Mouse (Mus musculus) hindbrain, embryonic 16.5 days (tissue): ENCODE results near the gene Acadm. TPM values are rescaled to one million over a fixed set of nuclear protein-coding genes. Genes with fewer than 3 reads are reported as not detected.

Experiments
- ATAC-seq: fragments of 200-750 bp; cut with Nextera tagmentation; 2 replicates; pipeline ENCODE4 v1.8.0; 2017; ENCODE audit warnings: moderate TSS enrichment, moderate library complexity
- H3K27ac ChIP-seq: fragments of 300-500 bp; sonication (generic); 2 replicates; pipeline ENCODE4 v1.5.1; 2014; ENCODE audit warnings: low read depth, mild to moderate bottlenecking, control low read depth, low read length, moderate library complexity
- H3K27me3 ChIP-seq: fragments of 300-500 bp; sonication (generic); replicated peaks from 2 replicates; pipeline ENCODE4 v1.6.1; 2014; ENCODE audit warnings: low read length; ENCODE audit not compliant: control insufficient read depth, insufficient read depth
- H3K36me3 ChIP-seq: fragments of 300-500 bp; sonication (generic); 2 replicates; pipeline ENCODE4 v1.6.1; 2014; ENCODE audit warnings: mild to moderate bottlenecking, low read length, moderate library complexity, mixed read lengths; ENCODE audit not compliant: control insufficient read depth, insufficient read depth
- H3K4me1 ChIP-seq: fragments of 300-500 bp; sonication (generic); 2 replicates; pipeline ENCODE4 v1.6.1; 2014; ENCODE audit warnings: low read depth, low read length; ENCODE audit not compliant: control insufficient read depth, insufficient read depth
- H3K4me2 ChIP-seq: fragments of 300-500 bp; sonication (generic); 2 replicates; pipeline ENCODE4 v1.6.1; 2014; ENCODE audit warnings: mild to moderate bottlenecking, low read length, control low read depth, moderate library complexity
- H3K4me3 ChIP-seq: fragments of 300-500 bp; sonication (generic); 2 replicates; pipeline ENCODE4 v1.5.1; 2014; ENCODE audit warnings: mild to moderate bottlenecking, low read length, control low read depth, moderate library complexity
- H3K9ac ChIP-seq: fragments of 300-500 bp; sonication (generic); 2 replicates; pipeline ENCODE4 v1.6.1; 2014; ENCODE audit warnings: low read depth, mild to moderate bottlenecking, control low read depth, low read length, moderate library complexity
- H3K9me3 ChIP-seq: fragments of 300-500 bp; sonication (generic); 2 replicates; pipeline ENCODE4 v1.6.1; 2014; ENCODE audit warnings: mild to moderate bottlenecking, low read length, moderate library complexity; ENCODE audit not compliant: control insufficient read depth
- WGBS: fragments of 180-500 bp; shearing (Covaris S2); extraction: QIAGEN DNeasy Blood & Tissue Kit; methylation state at CpG from one replicate; pipeline ENCODE4 v1.1.7; 2014; 5-methylcytosine and 5-hydroxymethylcytosine counted together
- polyA plus RNA-seq: library from polyadenylated mRNA; unstranded; fragments of >200 nt; fragmentation: Nextera tagmentation; extraction: Ambion mirVana; gene quantifications from 2 replicates; pipeline ENCODE4 v1.2.1, GENCODE M21; 2015

Gene Acadm
- polyA plus RNA-seq, 1 experiment from 2014 or later, result 69.1 TPM

DNA sequence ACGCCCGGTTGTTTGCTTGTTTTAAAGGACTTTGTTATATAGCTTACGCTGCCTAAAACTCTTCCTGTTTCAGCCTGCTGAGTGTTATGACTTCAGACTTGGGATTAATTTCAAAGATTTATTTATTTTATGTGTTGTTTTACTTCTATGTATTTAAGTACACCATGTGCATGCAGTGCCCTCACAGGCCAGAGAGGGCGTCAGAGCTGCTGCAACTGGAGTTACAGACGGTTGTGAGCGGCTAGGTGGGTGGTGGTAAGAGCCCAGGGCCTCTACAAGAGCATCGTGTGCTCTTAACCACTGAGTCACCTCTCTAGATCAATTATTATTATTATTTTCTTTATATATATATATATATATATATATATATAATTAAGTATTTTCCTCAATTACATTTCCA, 18.1 kb downstream of the Acadm start:
- H3K9me3 ChIP-seq, result no peaks in the 10 kb centered on the region
- peaks cover 11% of the 10 kb centered on the region for H3K36me3 ChIP-seq
- no peaks in the 10 kb centered on the region for H3K4me1 ChIP-seq
- no peak overlapping the region for H3K27ac ChIP-seq
- H3K4me3 ChIP-seq, result no peak overlapping the region
- no peak for ATAC-seq
- no peaks in the 10 kb centered on the region for H3K27me3 ChIP-seq
- WGBS, result 93% methylated on average over 7 of the region's 7 CpGs
- H3K4me2 ChIP-seq, result no peak overlapping the region
- H3K9ac ChIP-seq, result no peak overlapping the region

- Histone ChIP-seq H3K27me3 (no peaks in the 10 kb centered on the region), H3K27ac (no peak overlapping the region), H3K4me1 (no peaks in the 10 kb centered on the region), H3K4me3 (no peak overlapping the region), H3K9ac (no peak overlapping the region), H3K9me3 (no peaks in the 10 kb centered on the region), H3K36me3 (0 out of 2 replicates have a peak, but pooled peaks cover 4% of the 10 kb centered on the region), H3K4me2 (no peak overlapping the region)
- ATAC-seq, result no peak
- 98% methylated on average over 10 of the region's 10 CpGs for WGBS
Measured at GRCm38 (mm10) chr3:153921147-153921910, 23.1 kb downstream of the Acadm start.

GRCm38 (mm10) chr3:153917200-153917599, 27.2 kb downstream of the Acadm start:
- Histone ChIP-seq H3K36me3 (no peaks in the 10 kb centered on the region), H3K4me1 (peaks cover 4% of the 10 kb centered on the region), H3K4me2 (no peak overlapping the region), H3K4me3 (no peak overlapping the region), H3K27me3 (no peaks in the 10 kb centered on the region), H3K9me3 (no peaks in the 10 kb centered on the region), H3K27ac (no peak overlapping the region), H3K9ac (no peak overlapping the region)
- no peak for ATAC-seq
- 0% methylated on average over 1 of the region's 1 CpGs for WGBS

DNA sequence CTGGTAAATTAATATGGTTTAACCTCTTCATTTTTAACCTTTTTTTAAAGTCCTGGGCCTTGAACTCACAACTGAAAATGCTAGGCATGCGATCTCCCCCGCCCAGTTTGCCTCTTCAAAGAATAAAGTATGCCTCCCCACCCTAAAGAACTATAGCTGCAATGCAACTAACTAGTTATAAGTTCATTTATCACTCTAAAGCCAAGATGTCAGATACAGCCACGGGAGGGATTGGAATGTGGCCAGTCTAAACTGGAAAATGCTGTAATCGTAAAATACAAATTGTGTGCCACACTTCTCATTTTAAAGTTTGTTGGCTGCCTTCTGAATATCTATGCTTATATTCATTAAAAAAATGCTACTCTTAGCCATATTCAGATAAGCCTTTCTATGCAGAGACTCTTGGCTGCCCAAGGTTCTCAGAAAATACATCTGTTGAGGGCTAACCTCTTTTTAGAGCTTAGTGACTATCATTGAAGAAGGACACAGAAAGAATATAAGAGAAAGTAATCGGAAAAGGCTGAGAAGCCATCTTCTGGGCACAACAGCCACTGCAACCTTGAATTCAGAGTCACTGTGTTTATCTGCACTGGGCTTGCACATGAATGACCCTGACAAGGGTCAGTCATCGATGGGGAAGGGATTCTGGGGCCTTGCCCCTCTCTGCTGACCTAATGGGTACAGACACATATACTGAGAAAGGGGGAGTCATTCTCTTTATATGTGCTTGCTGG, 30.8 kb downstream of the Acadm start:
- 43% methylated on average over 6 of the region's 6 CpGs for WGBS
- peaks cover 25% of the 10 kb centered on the region for H3K4me1 ChIP-seq
- H3K36me3 ChIP-seq, result peaks cover 14% of the 10 kb centered on the region
- H3K4me3 ChIP-seq, result peak overlapping the region; percentile 55
- H3K27me3 ChIP-seq, result no peaks in the 10 kb centered on the region
- H3K9ac ChIP-seq, result peak overlapping the region; percentile 71
- H3K4me2 ChIP-seq, result peak overlapping the region; percentile 91
- H3K27ac ChIP-seq, result peak overlapping the region; percentile 92
- H3K9me3 ChIP-seq, result no peaks in the 10 kb centered on the region
- no peak for ATAC-seq

- H3K4me3 ChIP-seq, result peak within 1 kb of the TSS; percentile 55
- no peaks in the 10 kb centered on the region for H3K9me3 ChIP-seq
- peak within 1 kb of the TSS; percentile 74 for H3K9ac ChIP-seq
- peak; percentile 98 for ATAC-seq
- 1% methylated on average over 63 of the region's 65 CpGs for WGBS
- H3K27ac ChIP-seq, result peak within 1 kb of the TSS; percentile 92
- H3K27me3 ChIP-seq, result no peaks in the 10 kb centered on the region
- H3K36me3 ChIP-seq, result peaks cover 20% of the 10 kb centered on the region
- peak within 1 kb of the TSS; percentile 91 for H3K4me2 ChIP-seq
- peaks cover 29% of the 10 kb centered on the region for H3K4me1 ChIP-seq
Measured at GRCm38 (mm10) chr3:153912546-153913509, 31.6 kb downstream of the Acadm start, which contains the start of gene Rabggtb. Gene Rabggtb (minus strand): TSS chr3:153913009.

- Histone ChIP-seq H3K36me3 (peaks cover 21% of the 10 kb centered on the region), H3K27ac (peak overlapping the region; percentile 92; the same call in 1 of the 2 replicates), H3K4me2 (peak overlapping the region; percentile 91), H3K4me3 (peak overlapping the region; percentile 55), H3K27me3 (no peaks in the 10 kb centered on the region), H3K9ac (peak overlapping the region; percentile 74), H3K4me1 (peaks cover 29% of the 10 kb centered on the region), H3K9me3 (no peaks in the 10 kb centered on the region)
- no peak for ATAC-seq
- 4% methylated on average over 12 of the region's 12 CpGs for WGBS
Measured at GRCm38 (mm10) chr3:153911882-153912440, 32.5 kb downstream of the Acadm start.

GRCm38 (mm10) chr3:153911197-153911881, 33.1 kb downstream of the Acadm start:
- Histone ChIP-seq H3K27me3 (no peaks in the 10 kb centered on the region), H3K9ac (peak overlapping the region; percentile 74; the same call in 1 of the 2 replicates), H3K4me2 (peak overlapping the region; percentile 91), H3K4me1 (peaks cover 29% of the 10 kb centered on the region), H3K36me3 (peaks cover 27% of the 10 kb centered on the region), H3K9me3 (no peaks in the 10 kb centered on the region), H3K27ac (0 out of 2 replicates have a peak overlapping the region, but pooled peaks have one; percentile 25), H3K4me3 (peak overlapping the region; percentile 55)
- ATAC-seq, result no peak
- 49% methylated on average over 8 of the region's 8 CpGs for WGBS

DNA sequence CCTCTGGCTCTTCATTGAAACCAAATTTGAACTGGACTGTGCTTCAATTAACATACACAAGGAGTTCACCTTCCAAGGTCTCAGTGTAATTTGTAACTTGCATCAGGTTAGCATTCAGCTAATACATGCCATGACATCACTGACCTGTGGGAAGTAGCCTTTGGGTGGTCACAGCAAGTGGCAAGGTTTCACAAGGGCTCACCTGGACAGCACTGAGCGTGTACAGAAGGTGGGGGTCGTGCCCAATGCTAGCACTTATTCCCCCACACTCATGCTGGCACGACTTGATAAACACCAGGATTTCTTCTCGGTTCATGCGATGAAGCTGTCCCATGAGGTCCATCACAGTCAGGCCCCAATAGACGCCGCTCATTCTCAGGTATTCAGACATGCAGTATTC, 33.9 kb downstream of the Acadm start:
- H3K9me3 ChIP-seq, result no peaks in the 10 kb centered on the region
- 69% methylated on average over 7 of the region's 7 CpGs for WGBS
- no peak overlapping the region for H3K9ac ChIP-seq
- peak overlapping the region; percentile 91; the same call in 1 of the 2 replicates for H3K4me2 ChIP-seq
- peaks cover 36% of the 10 kb centered on the region for H3K36me3 ChIP-seq
- no peak overlapping the region for H3K4me3 ChIP-seq
- no peaks in the 10 kb centered on the region for H3K27me3 ChIP-seq
- ATAC-seq, result no peak
- peaks cover 29% of the 10 kb centered on the region for H3K4me1 ChIP-seq
- H3K27ac ChIP-seq, result no peak overlapping the region
